Mouse (Mus musculus): ENCODE data around the gene AU021092.

DNA sequence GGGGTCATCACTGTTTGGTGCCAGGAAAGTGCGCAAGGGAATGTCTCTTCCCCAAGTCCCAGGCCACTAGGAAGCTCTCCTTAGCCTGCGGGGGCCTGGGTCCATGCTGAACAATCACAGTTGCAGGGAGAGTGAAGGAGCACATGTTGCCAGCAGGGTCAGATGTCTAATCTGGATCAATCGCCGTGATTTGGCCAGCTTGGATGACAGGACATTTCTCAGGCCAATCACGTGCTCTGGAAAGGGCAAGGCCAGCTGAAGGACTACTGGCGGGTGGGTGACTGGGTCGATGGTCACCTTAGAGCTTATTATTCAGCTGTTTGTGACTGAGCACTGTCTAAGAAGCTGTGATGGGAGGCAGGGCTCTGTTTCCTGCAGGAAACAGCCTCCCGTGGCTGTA lies 38.0 kb downstream of the AU021092 start:
- TF ChIP-seq POLR2A (IDR thresholded peaks at IDR 0.05; ENCODE audit: low read depth, low read length) (no peak), CTCF (conservative IDR thresholded peaks at IDR 0.05; ENCODE audit: insufficient read depth, insufficient read length, low read depth, low read length) (no peak)

All from kidney, adult 2 months (tissue).